Mouse (Mus musculus): ENCODE data around the gene Mvb12b. TPM values are rescaled to one million over a fixed set of nuclear protein-coding genes. Genes with fewer than 3 reads are reported as not detected.

The Mvb12b gene
- polyA plus RNA-seq, 1 experiment from 2014 or later, result 57.8 TPM

DNA sequence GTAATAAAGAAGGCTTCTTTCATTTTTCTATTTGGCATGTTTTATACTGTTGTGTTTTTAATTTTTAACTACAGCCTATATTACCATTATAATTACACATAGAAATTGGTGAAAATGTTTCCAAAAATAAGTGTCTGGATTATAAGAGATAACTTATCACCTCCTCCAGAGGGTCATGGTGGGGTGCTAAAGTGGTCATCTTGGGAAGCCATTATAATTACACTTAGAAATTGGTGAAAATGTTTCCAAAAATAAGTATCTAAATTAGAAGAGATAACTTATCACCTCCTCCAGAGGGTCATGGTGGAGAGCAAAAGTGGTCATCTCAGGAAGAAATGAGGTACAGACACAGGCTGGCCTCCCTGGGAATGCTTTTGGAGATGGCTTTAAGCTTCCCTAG lies 48.5 kb downstream of the Mvb12b start:
- Histone ChIP-seq H3K4me2 (replicated peaks) (no peak overlapping the region), H3K4me1 (peaks cover 36% of the 10 kb centered on the region), H3K9me3 (no peaks in the 10 kb centered on the region), H3K36me3 (peaks cover 13% of the 10 kb centered on the region), H3K4me3 (no peak overlapping the region), H3K9ac (no peak overlapping the region), H3K27ac (no peak overlapping the region), H3K27me3 (replicated peaks) (no peaks in the 10 kb centered on the region)
- no peak for ATAC-seq (ENCODE audit: low FRiP score, low read depth)

GRCm38 (mm10) chr2:33837297-33837696 lies 50.4 kb downstream of the Mvb12b start:
- 62% methylated on average over 6 of the region's 6 CpGs for WGBS
- Histone ChIP-seq H3K9ac (no peak overlapping the region), H3K27me3 (replicated peaks) (no peaks in the 10 kb centered on the region), H3K9me3 (no peaks in the 10 kb centered on the region), H3K4me3 (no peak overlapping the region), H3K36me3 (peaks cover 20% of the 10 kb centered on the region), H3K4me1 (peaks cover 36% of the 10 kb centered on the region), H3K4me2 (replicated peaks) (no peak overlapping the region), H3K27ac (no peak overlapping the region)
- no peak for ATAC-seq (ENCODE audit: low FRiP score, low read depth)

DNA sequence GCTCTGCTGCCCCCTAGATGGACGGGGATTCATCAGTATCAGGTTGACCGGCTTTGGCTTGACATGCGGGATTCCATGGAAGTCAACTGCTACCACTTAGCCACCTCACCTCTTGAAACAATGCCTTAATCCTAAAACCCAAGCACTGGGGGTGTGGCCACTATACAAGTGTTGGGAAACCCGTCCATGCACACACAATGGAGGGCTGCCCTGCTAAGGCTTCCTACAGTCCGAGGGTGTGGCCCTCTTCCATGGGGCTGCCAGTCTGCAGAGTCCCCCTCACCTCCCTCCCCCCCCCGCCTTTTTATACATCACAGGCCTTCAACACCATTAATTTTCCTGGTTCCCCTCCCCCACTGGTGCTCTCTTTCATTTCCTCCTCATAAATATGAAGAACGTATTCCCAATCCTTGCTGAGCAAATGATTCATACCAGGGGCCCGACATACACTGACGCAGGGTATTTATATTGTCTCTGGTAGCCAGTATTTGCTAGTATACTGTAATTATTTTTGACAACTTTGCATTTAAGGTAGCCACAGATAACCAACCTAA lies 51.0 kb downstream of the Mvb12b start:
- H3K9ac ChIP-seq, result no peak overlapping the region
- 65% methylated on average over 9 of the region's 9 CpGs for WGBS
- H3K4me2 ChIP-seq (replicated peaks), result no peak overlapping the region
- no peaks in the 10 kb centered on the region for H3K27me3 ChIP-seq (replicated peaks)
- H3K4me3 ChIP-seq, result no peak overlapping the region
- ATAC-seq (ENCODE audit: low FRiP score, low read depth), result no peak
- 0 out of 2 replicates have a peak overlapping the region, but pooled peaks have one; percentile 33 for H3K27ac ChIP-seq
- peaks cover 25% of the 10 kb centered on the region for H3K36me3 ChIP-seq
- H3K4me1 ChIP-seq, result peaks cover 36% of the 10 kb centered on the region
- no peaks in the 10 kb centered on the region for H3K9me3 ChIP-seq

DNA sequence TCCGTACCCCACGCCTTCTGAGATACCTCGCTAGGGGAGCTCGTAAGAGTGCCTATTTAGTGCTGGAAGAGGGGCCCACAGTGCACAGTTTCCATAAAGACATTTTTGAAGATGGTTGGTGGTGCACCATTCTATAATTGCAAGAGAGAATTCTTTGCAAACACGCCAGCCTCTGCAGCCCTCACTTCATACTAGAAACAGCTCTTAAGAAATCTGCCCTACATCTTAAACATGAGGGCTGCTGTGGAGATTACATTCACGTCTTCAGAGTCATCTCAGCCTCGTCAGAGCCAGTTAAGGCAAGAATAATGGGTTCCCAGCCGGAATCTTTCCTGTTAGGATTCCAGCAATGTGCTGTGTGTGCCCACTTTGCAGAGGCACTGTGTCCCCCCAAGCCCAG lies 52.7 kb downstream of the Mvb12b start:
- H3K4me1 ChIP-seq, result peaks cover 31% of the 10 kb centered on the region
- no peak overlapping the region for H3K9ac ChIP-seq
- 86% methylated on average over 8 of the region's 8 CpGs for WGBS
- no peaks in the 10 kb centered on the region for H3K27me3 ChIP-seq (replicated peaks)
- no peak overlapping the region for H3K27ac ChIP-seq
- H3K4me2 ChIP-seq (replicated peaks), result no peak overlapping the region
- H3K36me3 ChIP-seq, result peaks cover 28% of the 10 kb centered on the region
- no peak for ATAC-seq (ENCODE audit: low FRiP score, low read depth)
- H3K4me3 ChIP-seq, result no peak overlapping the region
- no peaks in the 10 kb centered on the region for H3K9me3 ChIP-seq

- ATAC-seq (ENCODE audit: low FRiP score, low read depth), result no peak
- Histone ChIP-seq H3K4me1 (peaks cover 24% of the 10 kb centered on the region), H3K9ac (no peak overlapping the region), H3K4me3 (no peak overlapping the region), H3K36me3 (peaks cover 28% of the 10 kb centered on the region), H3K27ac (no peak overlapping the region), H3K9me3 (no peaks in the 10 kb centered on the region), H3K27me3 (replicated peaks) (no peaks in the 10 kb centered on the region), H3K4me2 (replicated peaks) (no peak overlapping the region)
- WGBS, result 95% methylated on average over 1 of the region's 1 CpGs
Observed at GRCm38 (mm10) chr2:33833902-33834301, 53.8 kb downstream of the Mvb12b start.

DNA sequence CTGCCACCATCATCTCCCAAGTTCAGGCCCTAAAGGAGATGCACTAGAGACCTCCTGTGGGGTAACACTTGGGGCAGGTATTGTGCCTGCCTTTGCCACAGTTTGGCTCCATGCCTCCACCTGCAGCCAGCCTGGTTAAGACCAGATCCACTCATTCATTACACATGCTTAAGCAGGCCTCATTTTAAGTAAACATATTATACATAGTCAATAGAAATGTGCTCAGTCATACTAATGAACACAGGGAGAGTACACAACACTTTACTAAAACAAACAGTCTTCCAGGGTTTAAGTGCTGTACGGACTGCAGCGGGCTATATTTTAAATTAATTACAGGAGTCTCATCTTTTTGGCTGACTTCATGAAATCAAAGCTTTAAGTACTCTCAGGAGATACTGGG lies 57.9 kb downstream of the Mvb12b start:
- WGBS, result 81% methylated on average over 2 of the region's 2 CpGs

DNA sequence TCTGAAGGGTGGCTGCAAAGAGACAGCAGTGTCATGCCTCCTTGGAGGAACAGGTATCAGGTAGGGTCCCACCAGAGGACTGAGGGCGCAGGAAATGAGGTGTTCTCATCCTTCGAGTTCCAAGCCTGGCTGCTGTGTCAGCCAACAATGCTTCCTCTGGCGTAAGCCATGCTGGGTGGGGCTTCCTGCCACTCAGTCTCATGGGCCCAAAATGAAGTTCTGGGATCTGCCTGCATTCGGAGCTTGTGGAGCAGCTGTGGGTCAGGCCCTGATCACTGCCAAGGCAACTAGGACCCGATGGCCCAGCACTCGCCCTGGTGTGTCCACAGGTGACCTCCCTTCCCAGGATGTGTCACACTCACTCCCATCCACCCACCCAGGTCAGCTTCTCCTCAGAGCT lies 61.0 kb downstream of the Mvb12b start:
- H3K36me3 ChIP-seq, result peaks cover 52% of the 10 kb centered on the region
- no peaks in the 10 kb centered on the region for H3K27me3 ChIP-seq (replicated peaks)
- no peak for ATAC-seq (ENCODE audit: low FRiP score, low read depth)
- H3K9ac ChIP-seq, result no peak overlapping the region
- H3K4me2 ChIP-seq (replicated peaks), result no peak overlapping the region
- no peak overlapping the region for H3K4me3 ChIP-seq
- no peak overlapping the region; the same call in 1 of the 2 replicates for H3K27ac ChIP-seq
- H3K9me3 ChIP-seq, result no peaks in the 10 kb centered on the region
- H3K4me1 ChIP-seq, result peaks cover 22% of the 10 kb centered on the region
- 91% methylated on average over 6 of the region's 6 CpGs for WGBS

More for the DNA sequence above, 57.9 kb downstream of the Mvb12b start:
- Histone ChIP-seq H3K4me2 (replicated peaks) (no peak overlapping the region), H3K4me3 (no peak overlapping the region), H3K4me1 (peaks cover 2% of the 10 kb centered on the region; the same call in 1 of the 2 replicates), H3K36me3 (peaks cover 47% of the 10 kb centered on the region), H3K9ac (no peak overlapping the region), H3K27ac (no peak overlapping the region), H3K27me3 (replicated peaks) (no peaks in the 10 kb centered on the region), H3K9me3 (no peaks in the 10 kb centered on the region)
- no peak for ATAC-seq (ENCODE audit: low FRiP score, low read depth)

DNA sequence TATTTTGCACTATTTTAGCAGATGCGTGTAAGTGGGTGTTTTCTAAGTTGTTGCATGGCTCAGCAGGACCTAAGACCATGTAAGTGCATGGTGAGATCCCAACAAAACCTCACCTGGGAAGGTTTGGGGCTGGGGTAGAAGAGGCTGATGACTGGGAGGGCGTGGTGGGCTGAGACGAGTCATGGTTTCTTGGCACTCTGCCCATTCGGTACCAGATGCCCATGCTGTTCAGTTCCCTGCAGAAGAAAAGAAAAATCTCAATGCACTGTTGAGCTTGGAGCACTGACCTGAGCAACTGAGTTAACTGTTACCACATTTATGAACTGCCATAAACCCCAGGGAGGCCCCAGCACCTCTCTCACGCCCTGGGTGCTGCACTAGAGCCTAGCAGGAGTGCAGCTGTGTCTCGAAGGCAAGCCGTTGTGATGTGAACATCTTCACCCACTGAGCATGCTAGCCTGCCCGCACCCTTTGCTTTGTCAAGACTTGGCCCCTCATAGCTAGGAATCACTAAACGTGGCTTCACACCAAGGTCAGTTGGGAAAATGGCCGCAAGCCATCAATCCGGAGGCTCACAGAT lies 62.7 kb downstream of the Mvb12b start:
- Histone ChIP-seq H3K27ac (no peak overlapping the region), H3K9ac (no peak overlapping the region), H3K4me1 (peaks cover 22% of the 10 kb centered on the region), H3K36me3 (peaks cover 62% of the 10 kb centered on the region), H3K4me3 (no peak overlapping the region), H3K9me3 (no peaks in the 10 kb centered on the region), H3K27me3 (replicated peaks) (no peaks in the 10 kb centered on the region), H3K4me2 (replicated peaks) (no peak overlapping the region)
- no peak for ATAC-seq (ENCODE audit: low FRiP score, low read depth)
- 85% methylated on average over 11 of the region's 11 CpGs for WGBS

GRCm38 (mm10) chr2:33821677-33822607 lies 65.8 kb downstream of the Mvb12b start:
- Histone ChIP-seq H3K4me1 (peaks cover 22% of the 10 kb centered on the region), H3K4me2 (replicated peaks) (no peak overlapping the region), H3K9me3 (no peaks in the 10 kb centered on the region), H3K9ac (no peak overlapping the region), H3K27ac (0 out of 2 replicates have a peak overlapping the region, but pooled peaks have one; percentile 26), H3K36me3 (peaks cover 73% of the 10 kb centered on the region), H3K4me3 (no peak overlapping the region), H3K27me3 (replicated peaks) (no peaks in the 10 kb centered on the region)
- WGBS, result 29% methylated on average over 13 of the region's 13 CpGs
- peak; percentile 75; the same call in 1 of the 2 replicates for ATAC-seq (ENCODE audit: low FRiP score, low read depth)

DNA sequence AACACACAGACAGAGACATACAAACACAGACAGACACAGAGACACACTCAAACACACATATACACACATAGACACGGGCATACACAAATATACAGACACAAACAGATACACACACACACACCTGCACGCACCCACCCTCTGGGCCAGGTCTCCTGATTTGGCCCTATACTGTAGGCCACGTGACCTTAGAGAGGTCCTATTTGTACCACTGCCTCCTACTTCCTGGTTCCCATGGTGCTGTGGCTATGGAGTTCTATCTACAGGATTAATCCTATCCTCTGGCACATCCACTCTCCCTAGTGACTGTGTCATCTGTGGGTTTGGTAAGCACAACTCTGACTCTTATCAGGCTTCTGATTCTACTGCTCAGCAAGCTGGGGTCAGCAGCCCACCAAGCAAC lies 67.3 kb downstream of the Mvb12b start:
- no peaks in the 10 kb centered on the region for H3K27me3 ChIP-seq (replicated peaks)
- no peak overlapping the region for H3K27ac ChIP-seq
- H3K4me2 ChIP-seq (replicated peaks), result no peak overlapping the region
- no peak overlapping the region for H3K9ac ChIP-seq
- H3K4me3 ChIP-seq, result no peak overlapping the region
- H3K36me3 ChIP-seq, result peaks cover 62% of the 10 kb centered on the region
- 95% methylated on average over 3 of the region's 3 CpGs for WGBS
- H3K9me3 ChIP-seq, result no peaks in the 10 kb centered on the region
- no peak for ATAC-seq (ENCODE audit: low FRiP score, low read depth)
- peaks cover 22% of the 10 kb centered on the region for H3K4me1 ChIP-seq

DNA sequence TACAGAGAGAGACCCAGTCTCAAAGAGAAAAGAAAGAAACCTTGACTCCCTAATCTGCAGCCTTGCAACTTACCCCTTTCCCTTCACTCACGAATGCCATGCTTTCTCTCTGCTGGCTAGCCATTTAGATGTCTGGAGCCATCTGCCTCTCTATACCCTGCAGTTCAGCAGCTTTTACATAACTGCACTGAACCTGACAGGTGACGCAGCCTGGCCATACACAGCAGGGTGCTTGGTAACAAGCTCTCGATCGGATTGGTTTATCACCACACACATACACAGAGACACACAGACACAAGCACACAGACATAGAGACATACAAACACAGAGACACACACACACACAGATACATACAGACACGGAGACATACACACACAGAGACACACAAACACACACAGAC lies 67.7 kb downstream of the Mvb12b start:
- H3K27me3 ChIP-seq (replicated peaks), result no peaks in the 10 kb centered on the region
- peaks cover 58% of the 10 kb centered on the region for H3K36me3 ChIP-seq
- no peak overlapping the region for H3K9ac ChIP-seq
- no peak overlapping the region for H3K27ac ChIP-seq
- peaks cover 22% of the 10 kb centered on the region for H3K4me1 ChIP-seq
- no peak overlapping the region for H3K4me3 ChIP-seq
- WGBS, result 89% methylated on average over 5 of the region's 5 CpGs
- no peaks in the 10 kb centered on the region for H3K9me3 ChIP-seq
- no peak overlapping the region for H3K4me2 ChIP-seq (replicated peaks)
- ATAC-seq (ENCODE audit: low FRiP score, low read depth), result no peak

GRCm38 (mm10) chr2:33818385-33818784 lies 69.4 kb downstream of the Mvb12b start:
- Histone ChIP-seq H3K4me1 (peaks cover 25% of the 10 kb centered on the region), H3K36me3 (peaks cover 41% of the 10 kb centered on the region)

More at GRCm38 (mm10) chr2:33818385-33818784, 69.4 kb downstream of the Mvb12b start:
- whole genome bisulfite sequencing, result 91% methylated on average over 2 of the region's 2 CpGs
- Histone ChIP-seq H3K9ac (no peak overlapping the region), H3K27me3 (replicated peaks) (no peaks in the 10 kb centered on the region), H3K27ac (no peak overlapping the region), H3K4me3 (no peak overlapping the region), H3K9me3 (no peaks in the 10 kb centered on the region), H3K4me2 (replicated peaks) (no peak overlapping the region)
- ATAC-seq (ENCODE audit: low FRiP score, low read depth), result no peak
